Mouse (Mus musculus): ENCODE results near the gene Limch1. TPM values are rescaled to one million over a fixed set of nuclear protein-coding genes. Genes with fewer than 3 reads are reported as not detected.

Gene Limch1
- total and polyA plus RNA-seq, 3 experiments: 0.05 TPM; not detected in 2

- H3K9ac ChIP-seq (ENCODE audit: insufficient read depth, low read depth): no peak overlapping the region
- no peaks in the 10 kb centered on the region for H3K36me3 ChIP-seq (replicated peaks in 1 of 2; ENCODE audit: control insufficient read depth in 1 of 2, insufficient read depth in 1 of 2, low read length in 1 of 2)
- peak; percentile 88 for DNase-seq (ENCODE audit: extremely low read depth)
- in situ Hi-C loops (cut with MboI; ENCODE audit: low pct_ligation_motif_present, low pct_unique_long_range_greater_than_20kb, low sequenced_read_pairs): no loop called here
- no peak overlapping the region for H3K4me2 ChIP-seq (ENCODE audit: insufficient read depth, low read depth, poor library complexity, severe bottlenecking)
- no peak overlapping the region for H3K27ac ChIP-seq (ENCODE audit: insufficient read depth, low read depth)
- peaks cover 0 to 22% of the 10 kb centered on the region in 2 experiments; a peak in 2 of 4 replicates for H3K4me1 ChIP-seq (ENCODE audit: control insufficient read depth in 1 of 2, insufficient read depth in 2 of 2)
- TF ChIP-seq USF1 (IDR thresholded peaks at IDR 0.05; ENCODE audit: low read depth, low read length) (no peak), EP300 (IDR thresholded peaks at IDR 0.05; ENCODE audit: low read length) (peak; percentile 52), ZC3H11A (IDR thresholded peaks at IDR 0.05; ENCODE audit: low read depth, low read length) (no peak), MAX (IDR thresholded peaks at IDR 0.05; ENCODE audit: low read length) (no peak), JUN (IDR thresholded peaks at IDR 0.05; ENCODE audit: insufficient read depth, low read depth, low read length) (no peak), RAD21 (IDR thresholded peaks at IDR 0.05; ENCODE audit: low read depth, low read length) (no peak), MAZ (IDR thresholded peaks at IDR 0.05; ENCODE audit: low read depth, low read length) (no peak), CHD2 (IDR thresholded peaks at IDR 0.05; ENCODE audit: low read length) (no peak), MXI1 (IDR thresholded peaks at IDR 0.05; ENCODE audit: low read depth, low read length) (no peak), ZNF384 (IDR thresholded peaks at IDR 0.05; ENCODE audit: low read depth, low read length) (no peak), MYC (IDR thresholded peaks at IDR 0.05; ENCODE audit: low read depth, low read length) (no peak), ELF1 (IDR thresholded peaks at IDR 0.05; ENCODE audit: low read depth, low read length) (no peak), UBTF (IDR thresholded peaks at IDR 0.05; ENCODE audit: low read depth, low read length) (no peak), NRF1 (IDR thresholded peaks at IDR 0.05; ENCODE audit: low read depth, low read length) (peak; percentile 45; the same call in 1 of the 2 replicates), HCFC1 (IDR thresholded peaks at IDR 0.05; ENCODE audit: low read depth, low read length) (no peak), CHD1 (IDR thresholded peaks at IDR 0.05; ENCODE audit: low read depth, low read length) (no peak), E2F4 (IDR thresholded peaks at IDR 0.05; ENCODE audit: insufficient replicate concordance, low read depth, low read length) (no peak), BHLHE40 (IDR thresholded peaks at IDR 0.05; ENCODE audit: low read depth, low read length) (peak; percentile 33; the same call in 1 of the 2 replicates), KAT2A (IDR thresholded peaks at IDR 0.05; ENCODE audit: insufficient replicate concordance, low read length) (no peak), NELFE (IDR thresholded peaks at IDR 0.05; ENCODE audit: low read depth, low read length) (no peak), PAX5 (IDR thresholded peaks at IDR 0.05; ENCODE audit: low read length) (no peak), CTCF (conservative IDR thresholded peaks at IDR 0.05 in 1 of 2, IDR thresholded peaks at IDR 0.05 in 1 of 2; ENCODE audit: low read depth in 2 of 2, low read length in 2 of 2) (no peak), IRF4 (IDR thresholded peaks at IDR 0.05; ENCODE audit: low read depth, low read length) (peak; percentile 82), USF2 (conservative IDR thresholded peaks at IDR 0.05; ENCODE audit: low read depth, low read length) (no peak), MEF2A (IDR thresholded peaks at IDR 0.05; ENCODE audit: borderline replicate concordance, low read depth, low read length) (no peak), POLR2A (IDR thresholded peaks at IDR 0.05; ENCODE audit: low read depth, low read length) (no peak), SMC3 (IDR thresholded peaks at IDR 0.05; ENCODE audit: low read depth, low read length) (no peak), MAFK (IDR thresholded peaks at IDR 0.05; ENCODE audit: insufficient replicate concordance, low read length) (no peak), TBP (conservative IDR thresholded peaks at IDR 0.05; ENCODE audit: low read depth, low read length) (no peak), POLR2AphosphoS2 (IDR thresholded peaks at IDR 0.05; ENCODE audit: low read depth, low read length) (no peak), ZKSCAN1 (IDR thresholded peaks at IDR 0.05; ENCODE audit: borderline replicate concordance, low read depth, low read length) (no peak), ZMIZ1 (IDR thresholded peaks at IDR 0.05; ENCODE audit: low read depth, low read length) (no peak), GABPA (IDR thresholded peaks at IDR 0.05; ENCODE audit: insufficient replicate concordance, low read depth, low read length) (no peak), TCF12 (IDR thresholded peaks at IDR 0.05; ENCODE audit: low read depth, low read length) (no peak), ETS1 (conservative IDR thresholded peaks at IDR 0.05; ENCODE audit: low read depth, low read length) (peak; percentile 60), JUND (conservative IDR thresholded peaks at IDR 0.05; ENCODE audit: low read depth, low read length) (peak; percentile 52; the same call in 1 of the 2 replicates), RCOR1 (conservative IDR thresholded peaks at IDR 0.05; ENCODE audit: low read depth, low read length) (no peak), SIN3A (IDR thresholded peaks at IDR 0.05; ENCODE audit: low read length) (no peak)
- H3K79me2 ChIP-seq (replicated peaks; ENCODE audit: control insufficient read depth, extremely low read depth, insufficient read depth, poor library complexity, severe bottlenecking): no peaks in the 10 kb centered on the region
- H3K9me3 ChIP-seq (replicated peaks; ENCODE audit: low read length): no peaks in the 10 kb centered on the region
- H3K4me3 ChIP-seq (replicated peaks in 1 of 3; ENCODE audit: low read depth in 2 of 3, low read length in 2 of 3, poor library complexity in 1 of 3): no peak overlapping the region
- dilution Hi-C loops (cut with MboI; ENCODE audit: extremely low pct_ligation_motif_present, extremely low pct_unique_long_range_greater_than_20kb, low sequenced_read_pairs): no loop called here
- H3K27me3 ChIP-seq (replicated peaks): no peaks in the 10 kb centered on the region
Measured at GRCm38 (mm10) chr5:66942922-66943321, 197.3 kb downstream of the Limch1 start.
